Mouse (Mus musculus): ENCODE data around the gene Sirt4.
"Not testable (repeated sequence)": the region's sequence is repeated elsewhere in the genome, so short reads cannot be mapped to it uniquely, and the experiment has no call there.

The Sirt4 gene

GRCm38 (mm10) chr5:115516081-115516907 is 31.8 kb upstream of the Sirt4 start:
- in situ Hi-C loops (cut with MboI; ENCODE audit: unreplicated experiment in 2 of 2): no loop called here

- in situ Hi-C loops (cut with MboI; ENCODE audit: unreplicated experiment in 2 of 2): no loop called here
Observed at GRCm38 (mm10) chr5:115514896-115515587, 30.5 kb upstream of the Sirt4 start.

- in situ Hi-C loops (cut with MboI; ENCODE audit: unreplicated experiment in 2 of 2): no loop called here
Observed at GRCm38 (mm10) chr5:115514346-115514745, 29.8 kb upstream of the Sirt4 start.

GRCm38 (mm10) chr5:115513721-115514120 is 29.2 kb upstream of the Sirt4 start:
- in situ Hi-C loops (cut with MboI; ENCODE audit: unreplicated experiment in 2 of 2): no loop called here

GRCm38 (mm10) chr5:115513246-115513645 is 28.7 kb upstream of the Sirt4 start:
- in situ Hi-C loops (cut with MboI; ENCODE audit: unreplicated experiment in 2 of 2): no loop called here

GRCm38 (mm10) chr5:115512375-115512774 is 27.9 kb upstream of the Sirt4 start:
- in situ Hi-C loops (cut with MboI; ENCODE audit: unreplicated experiment in 2 of 2): no loop called here

- in situ Hi-C loops (cut with MboI; ENCODE audit: unreplicated experiment in 2 of 2): no loop called here
Observed at GRCm38 (mm10) chr5:115509790-115510689, 25.5 kb upstream of the Sirt4 start.

GRCm38 (mm10) chr5:115509321-115509761 is 24.8 kb upstream of the Sirt4 start:
- in situ Hi-C loops (cut with MboI; ENCODE audit: unreplicated experiment in 2 of 2): no loop called here

GRCm38 (mm10) chr5:115508859-115509147 is 24.3 kb upstream of the Sirt4 start:
- in situ Hi-C loops (cut with MboI; ENCODE audit: unreplicated experiment in 2 of 2): no loop called here

GRCm38 (mm10) chr5:115507981-115508858 is 23.7 kb upstream of the Sirt4 start:
- in situ Hi-C loops (cut with MboI; ENCODE audit: unreplicated experiment in 2 of 2): no loop called here

GRCm38 (mm10) chr5:115507267-115507980 is 22.9 kb upstream of the Sirt4 start:
- in situ Hi-C loops (cut with MboI; ENCODE audit: unreplicated experiment in 2 of 2): no loop called here

- in situ Hi-C loops (cut with MboI; ENCODE audit: unreplicated experiment in 2 of 2): no loop called here
Observed at GRCm38 (mm10) chr5:115506454-115507201, 22.1 kb upstream of the Sirt4 start, which contains the start of gene Pxn. Pxn (plus strand) TSS chr5:115506676.

- in situ Hi-C loops (cut with MboI; ENCODE audit: unreplicated experiment in 2 of 2): not testable (repeated sequence)
Observed at GRCm38 (mm10) chr5:115505617-115506016, 21.1 kb upstream of the Sirt4 start.

- in situ Hi-C loops (cut with MboI; ENCODE audit: unreplicated experiment in 2 of 2): loop anchor here (5.0 kb wide), 2 partner anchors 34 to 39 kb away; no protein-coding TSS in a partner anchor
Observed at GRCm38 (mm10) chr5:115503035-115503434, 18.5 kb upstream of the Sirt4 start.

- in situ Hi-C loops (cut with MboI; ENCODE audit: unreplicated experiment in 2 of 2): loop anchor here (5.0 kb wide), 2 partner anchors 37 to 42 kb away; no protein-coding TSS in a partner anchor
Observed at GRCm38 (mm10) chr5:115500383-115500935, 15.9 kb upstream of the Sirt4 start.

GRCm38 (mm10) chr5:115498307-115499240 is 14.0 kb upstream of the Sirt4 start:
- in situ Hi-C loops (cut with MboI; ENCODE audit: unreplicated experiment in 2 of 2): loop anchor here in 1 of 2 experiments (10.0 to 25.0 kb wide), 2 partner anchors 126 to 1686 kb away; partner anchors contain the start of gene Tmem119

GRCm38 (mm10) chr5:115497033-115497432 is 12.5 kb upstream of the Sirt4 start:
- in situ Hi-C loops (cut with MboI; ENCODE audit: unreplicated experiment in 2 of 2): loop anchor here in 1 of 2 experiments (10.0 to 25.0 kb wide), 2 partner anchors 128 to 1685 kb away; partner anchors contain the start of gene Tmem119
